Mouse (Mus musculus): ENCODE data around the gene Grm4. TPM values are rescaled to one million over a fixed set of nuclear protein-coding genes. Genes with fewer than 3 reads are reported as not detected.
A peak's percentile ranks its signal among the peaks of the same experiment; 100 is the strongest.

The Grm4 gene
- polyA plus RNA-seq, 2 experiments, result 0.01 TPM; not detected in 1

DNA sequence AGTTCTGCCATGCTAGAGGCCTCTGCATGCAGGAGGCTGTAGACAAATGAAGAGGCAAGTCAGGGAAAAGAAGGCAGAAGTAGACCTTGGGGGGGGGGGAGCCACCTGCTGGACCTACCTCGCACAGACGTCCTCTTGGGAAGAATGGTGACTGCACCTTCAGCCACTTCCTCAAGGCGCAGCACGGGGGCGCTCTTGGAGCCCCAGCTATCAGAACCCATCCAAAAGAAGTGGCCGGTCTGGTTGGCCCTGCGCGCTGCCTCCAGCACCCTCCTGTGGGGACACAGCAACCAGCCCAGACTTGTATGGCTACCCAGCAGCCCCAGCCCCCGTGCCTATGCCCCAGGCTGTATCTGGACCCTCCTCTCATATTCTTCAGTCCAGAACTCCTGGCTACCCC, 69.4 kb downstream of the Grm4 start:
- 25% methylated on average over 7 of the region's 9 CpGs for WGBS (ENCODE audit: insufficient replicate concordance)
- DNase-seq (ENCODE audit: low read depth in 3 of 3, low spot score in 3 of 3), result no peak

GRCm38 (mm10) chr17:27451216-27451615, 70.0 kb downstream of the Grm4 start:
- Histone ChIP-seq H3K27ac (no peak overlapping the region), H3K9ac (replicated peaks) (no peak overlapping the region), H3K4me2 (ENCODE audit: low read depth) (no peak overlapping the region), H3K36me3 (replicated peaks; ENCODE audit: control insufficient read depth, insufficient read depth, low read depth) (no peaks in the 10 kb centered on the region), H3K4me1 (replicated peaks; ENCODE audit: control insufficient read depth in 2 of 2, insufficient read depth in 2 of 2, low read length in 1 of 2) (no peaks in the 10 kb centered on the region), H3K27me3 (ENCODE audit: control insufficient read depth, insufficient read depth, low read length) (no peaks in the 10 kb centered on the region), H3K4me3 (ENCODE audit: insufficient read depth in 1 of 2, low read depth in 2 of 2, low read length in 2 of 2) (no peak overlapping the region), H3K9me3 (ENCODE audit: control insufficient read depth, low read length) (no peaks in the 10 kb centered on the region)
- ATAC-seq (ENCODE audit: insufficient read depth) (no peak), DNase-seq (ENCODE audit: low read depth in 3 of 3, low spot score in 3 of 3) (no peak)
- TF ChIP-seq CTCF (IDR thresholded peaks at IDR 0.05; ENCODE audit: low read depth), result no peak
- no peak for TF ChIP-seq EP300 (IDR thresholded peaks at IDR 0.05; ENCODE audit: low read depth)
- WGBS (ENCODE audit: insufficient replicate concordance), result 66% methylated on average over 14 of the region's 14 CpGs

More for the DNA sequence above, 69.4 kb downstream of the Grm4 start:
- no peak for ATAC-seq (ENCODE audit: insufficient read depth)
- TF ChIP-seq EP300 (IDR thresholded peaks at IDR 0.05; ENCODE audit: low read depth), result no peak
- peak; percentile 65 for TF ChIP-seq CTCF (IDR thresholded peaks at IDR 0.05; ENCODE audit: low read depth)
- H3K4me1 ChIP-seq (replicated peaks; ENCODE audit: control insufficient read depth in 2 of 2, insufficient read depth in 2 of 2, low read length in 1 of 2), result no peaks in the 10 kb centered on the region
- no peak overlapping the region for H3K4me3 ChIP-seq (ENCODE audit: insufficient read depth in 1 of 2, low read depth in 2 of 2, low read length in 2 of 2)
- H3K27ac ChIP-seq, result no peak overlapping the region
- no peak overlapping the region for H3K9ac ChIP-seq (replicated peaks)
- H3K36me3 ChIP-seq (replicated peaks; ENCODE audit: control insufficient read depth, insufficient read depth, low read depth), result no peaks in the 10 kb centered on the region
- H3K9me3 ChIP-seq (ENCODE audit: control insufficient read depth, low read length), result no peaks in the 10 kb centered on the region
- H3K4me2 ChIP-seq (ENCODE audit: low read depth), result no peak overlapping the region
- no peaks in the 10 kb centered on the region for H3K27me3 ChIP-seq (ENCODE audit: control insufficient read depth, insufficient read depth, low read length)

- Histone ChIP-seq H3K27me3 (ENCODE audit: control insufficient read depth, insufficient read depth, low read length) (no peaks in the 10 kb centered on the region), H3K4me2 (ENCODE audit: low read depth) (no peak overlapping the region), H3K36me3 (replicated peaks; ENCODE audit: control insufficient read depth, insufficient read depth, low read depth) (no peaks in the 10 kb centered on the region), H3K9ac (replicated peaks) (no peak overlapping the region), H3K4me3 (ENCODE audit: insufficient read depth in 1 of 2, low read depth in 2 of 2, low read length in 2 of 2) (no peak overlapping the region), H3K4me1 (replicated peaks; ENCODE audit: control insufficient read depth in 2 of 2, insufficient read depth in 2 of 2, low read length in 1 of 2) (no peaks in the 10 kb centered on the region), H3K27ac (no peak overlapping the region), H3K9me3 (ENCODE audit: control insufficient read depth, low read length) (no peaks in the 10 kb centered on the region)
- WGBS (ENCODE audit: insufficient replicate concordance), result 67% methylated on average over 14 of the region's 14 CpGs
- no peak for ATAC-seq (ENCODE audit: insufficient read depth)
- TF ChIP-seq CTCF (IDR thresholded peaks at IDR 0.05; ENCODE audit: low read depth), result no peak
- TF ChIP-seq EP300 (IDR thresholded peaks at IDR 0.05; ENCODE audit: low read depth), result no peak
- DNase-seq (ENCODE audit: low read depth in 3 of 3, low spot score in 3 of 3), result no peak
Measured at GRCm38 (mm10) chr17:27449757-27450330, 71.4 kb downstream of the Grm4 start.

DNA sequence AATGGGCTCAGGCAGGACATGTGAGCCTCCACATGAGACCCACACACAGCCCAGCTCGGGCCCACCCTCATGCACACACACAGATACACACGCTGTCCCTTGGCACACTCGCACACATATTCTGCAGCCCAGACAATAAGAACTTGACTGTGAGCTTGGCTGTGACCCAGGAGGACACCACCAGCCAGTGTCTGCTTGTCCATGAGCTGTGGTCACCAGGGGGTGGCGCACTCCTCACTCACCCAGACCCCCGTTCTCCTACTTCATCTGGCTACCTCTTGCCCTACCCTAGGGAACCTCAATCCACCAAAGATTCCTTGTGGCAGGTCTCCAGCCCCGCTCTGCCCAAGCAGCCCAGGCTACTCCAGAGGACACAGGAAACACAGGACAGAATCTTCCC, 72.5 kb downstream of the Grm4 start:
- Histone ChIP-seq H3K9ac (replicated peaks) (no peak overlapping the region), H3K27ac (no peak overlapping the region), H3K9me3 (ENCODE audit: control insufficient read depth, low read length) (no peaks in the 10 kb centered on the region), H3K4me1 (replicated peaks; ENCODE audit: control insufficient read depth in 2 of 2, insufficient read depth in 2 of 2, low read length in 1 of 2) (no peaks in the 10 kb centered on the region), H3K36me3 (replicated peaks; ENCODE audit: control insufficient read depth, insufficient read depth, low read depth) (no peaks in the 10 kb centered on the region), H3K4me2 (ENCODE audit: low read depth) (no peak overlapping the region), H3K27me3 (ENCODE audit: control insufficient read depth, insufficient read depth, low read length) (no peaks in the 10 kb centered on the region), H3K4me3 (ENCODE audit: insufficient read depth in 1 of 2, low read depth in 2 of 2, low read length in 2 of 2) (no peak overlapping the region)
- ATAC-seq (ENCODE audit: insufficient read depth) (no peak), DNase-seq (ENCODE audit: low read depth in 3 of 3, low spot score in 3 of 3) (no peak)
- 48% methylated on average over 6 of the region's 6 CpGs for WGBS (ENCODE audit: insufficient replicate concordance)
- TF ChIP-seq EP300 (IDR thresholded peaks at IDR 0.05; ENCODE audit: low read depth) (no peak), CTCF (IDR thresholded peaks at IDR 0.05; ENCODE audit: low read depth) (peak; percentile 38; the same call in 1 of the 2 replicates)

- no peak overlapping the region for H3K9ac ChIP-seq (replicated peaks)
- no peaks in the 10 kb centered on the region for H3K9me3 ChIP-seq (ENCODE audit: control insufficient read depth, low read length)
- ATAC-seq (ENCODE audit: insufficient read depth) (no peak), DNase-seq (ENCODE audit: low read depth in 3 of 3, low spot score in 3 of 3) (no peak)
- H3K4me1 ChIP-seq (replicated peaks; ENCODE audit: control insufficient read depth in 2 of 2, insufficient read depth in 2 of 2, low read length in 1 of 2), result no peaks in the 10 kb centered on the region
- H3K4me2 ChIP-seq (ENCODE audit: low read depth), result no peak overlapping the region
- H3K4me3 ChIP-seq (ENCODE audit: insufficient read depth in 1 of 2, low read depth in 2 of 2, low read length in 2 of 2), result no peak overlapping the region
- H3K27ac ChIP-seq, result no peak overlapping the region
- TF ChIP-seq EP300 (IDR thresholded peaks at IDR 0.05; ENCODE audit: low read depth) (no peak), CTCF (IDR thresholded peaks at IDR 0.05; ENCODE audit: low read depth) (no peak)
- no peaks in the 10 kb centered on the region for H3K27me3 ChIP-seq (ENCODE audit: control insufficient read depth, insufficient read depth, low read length)
- H3K36me3 ChIP-seq (replicated peaks; ENCODE audit: control insufficient read depth, insufficient read depth, low read depth), result no peaks in the 10 kb centered on the region
- WGBS (ENCODE audit: insufficient replicate concordance), result 61% methylated on average over 17 of the region's 17 CpGs
Measured at GRCm38 (mm10) chr17:27445364-27446075, 75.7 kb downstream of the Grm4 start.

Measured in liver, embryonic 14.5 days (tissue).